Mouse (Mus musculus) CH12.LX (cell line): ENCODE measurements around the gene Plod1. TPM values are rescaled to one million over a fixed set of nuclear protein-coding genes. Genes with fewer than 3 reads are reported as not detected.

Experiments used
- DNase-seq: peaks from one replicate; pipeline ENCODE4 v3.0.0-alpha.2; 2013; ENCODE audit errors: extremely low read depth
- H3K27ac ChIP-seq: 2 replicates; pipeline ENCODE4 v1.5.1; 2012; ENCODE audit warnings: low read depth, mild to moderate bottlenecking, control low read depth, moderate library complexity; ENCODE audit not compliant: insufficient read depth
- H3K27me3 ChIP-seq: replicated peaks from 2 replicates; pipeline ENCODE3; 2012; ENCODE audit warnings: inconsistent platforms
- H3K36me3 ChIP-seq, 2 experiments: replicated peaks in 1 of 2; 2 replicates each; pipeline versions ENCODE3 to v1.6.1; 2012; ENCODE audit warnings: inconsistent platforms in 1 of 2, low read length in 1 of 2, mild to moderate bottlenecking in 1 of 2, mixed read lengths in 1 of 2, moderate library complexity in 1 of 2; ENCODE audit not compliant: control insufficient read depth in 1 of 2, insufficient read depth in 1 of 2
- H3K4me1 ChIP-seq, 2 experiments: 2 replicates each; pipeline ENCODE4 v1.6.1; 2012; ENCODE audit warnings: inconsistent platforms in 1 of 2, moderate library complexity in 1 of 2; ENCODE audit not compliant: insufficient read depth in 2 of 2, control insufficient read depth in 1 of 2
- H3K4me2 ChIP-seq: 2 replicates; pipeline ENCODE4 v1.6.1; 2012; ENCODE audit warnings: low read depth, mild to moderate bottlenecking, control low read depth; ENCODE audit not compliant: poor library complexity, insufficient read depth, severe bottlenecking
- H3K4me3 ChIP-seq, 3 experiments: fragments of 150-350 bp in 1 of 3; sonication (generic) in 1 of 3; replicated peaks in 1 of 3; 2 replicates each; pipeline versions ENCODE3 to v1.5.1; 2011 to 2012; ENCODE audit warnings: low read depth in 2 of 3, low read length in 2 of 3, mild to moderate bottlenecking in 2 of 3, moderate library complexity in 2 of 3, control low read depth in 1 of 3, improper control_type of control experiment in 1 of 3, inconsistent platforms in 1 of 3, mixed read lengths in 1 of 3; ENCODE audit not compliant: poor library complexity in 1 of 3
- H3K79me2 ChIP-seq: replicated peaks from 2 replicates; pipeline ENCODE4 v1.6.1; 2012; ENCODE audit warnings: mild to moderate bottlenecking, moderate library complexity; ENCODE audit not compliant: control insufficient read depth, poor library complexity, insufficient read depth, severe bottlenecking; ENCODE audit errors: extremely low read depth
- H3K9ac ChIP-seq: 2 replicates; pipeline ENCODE4 v1.6.1; 2012; ENCODE audit warnings: low read depth, mild to moderate bottlenecking, control low read depth, moderate library complexity; ENCODE audit not compliant: insufficient read depth
- H3K9me3 ChIP-seq: replicated peaks from 2 replicates; pipeline ENCODE3; 2012; ENCODE audit warnings: low read length, inconsistent platforms, mixed read lengths
- CHD1 ChIP-seq: IDR thresholded peaks from 2 replicates; pipeline ENCODE4 v1.6.1; 2012; ENCODE audit warnings: low read depth, low read length, improper control_type of control experiment, inconsistent platforms
- CHD2 ChIP-seq: IDR thresholded peaks from 2 replicates; pipeline ENCODE4 v1.6.1; 2011; ENCODE audit warnings: low read length, improper control_type of control experiment
- CTCF ChIP-seq, 2 experiments: IDR thresholded peaks in 1 of 2; conservative IDR thresholded peaks in 1 of 2; 2 replicates each; pipeline ENCODE4 v1.5.1; 2011 to 2012; ENCODE audit warnings: low read depth in 2 of 2, low read length in 2 of 2, improper control_type of control experiment in 1 of 2, inconsistent platforms in 1 of 2, mild to moderate bottlenecking in 1 of 2, moderate library complexity in 1 of 2
- E2F4 ChIP-seq: IDR thresholded peaks from 2 replicates; pipeline ENCODE4 v1.6.1; 2011; ENCODE audit warnings: low read depth, low read length, improper control_type of control experiment; ENCODE audit not compliant: insufficient replicate concordance
- ETS1 ChIP-seq: conservative IDR thresholded peaks from 2 replicates; pipeline ENCODE4 v1.6.1; 2012; ENCODE audit warnings: low read depth, mild to moderate bottlenecking, inconsistent platforms, low read length, improper control_type of control experiment, moderate library complexity
- GABPA ChIP-seq: IDR thresholded peaks from 2 replicates; pipeline ENCODE4 v1.6.1; 2012; ENCODE audit warnings: low read depth, low read length, improper control_type of control experiment, inconsistent platforms; ENCODE audit not compliant: insufficient replicate concordance
- HCFC1 ChIP-seq: IDR thresholded peaks from 2 replicates; pipeline ENCODE4 v1.6.1; 2012; ENCODE audit warnings: low read depth, mild to moderate bottlenecking, inconsistent platforms, low read length, improper control_type of control experiment
- JUN ChIP-seq: IDR thresholded peaks from 2 replicates; pipeline ENCODE4 v1.6.1; 2011; ENCODE audit warnings: low read depth, mild to moderate bottlenecking, low read length, improper control_type of control experiment, moderate library complexity; ENCODE audit not compliant: insufficient read depth
- JUND ChIP-seq: conservative IDR thresholded peaks from 2 replicates; pipeline ENCODE4 v1.6.1; 2011; ENCODE audit warnings: low read depth, low read length, improper control_type of control experiment
- KAT2A ChIP-seq: IDR thresholded peaks from 2 replicates; pipeline ENCODE4 v1.6.1; 2012; ENCODE audit warnings: low read length, improper control_type of control experiment, inconsistent platforms; ENCODE audit not compliant: insufficient replicate concordance
- MAFK ChIP-seq: IDR thresholded peaks from 2 replicates; pipeline ENCODE4 v1.6.1; 2011; ENCODE audit warnings: low read length, improper control_type of control experiment; ENCODE audit not compliant: insufficient replicate concordance
- MAZ ChIP-seq: IDR thresholded peaks from 2 replicates; pipeline ENCODE4 v1.6.1; 2012; ENCODE audit warnings: low read depth, mild to moderate bottlenecking, inconsistent platforms, low read length, improper control_type of control experiment, moderate library complexity
- MXI1 ChIP-seq: IDR thresholded peaks from 2 replicates; pipeline ENCODE4 v1.6.1; 2011; ENCODE audit warnings: mild to moderate bottlenecking, low read depth, low read length, improper control_type of control experiment
- MYC ChIP-seq: IDR thresholded peaks from 2 replicates; pipeline ENCODE4 v1.6.1; 2011; ENCODE audit warnings: low read depth, mild to moderate bottlenecking, improper control_type of control experiment, low read length
- NELFE ChIP-seq: IDR thresholded peaks from 2 replicates; pipeline ENCODE4 v1.6.1; 2011; ENCODE audit warnings: low read depth, low read length, improper control_type of control experiment
- NRF1 ChIP-seq: IDR thresholded peaks from 2 replicates; pipeline ENCODE4 v1.6.1; 2014; ENCODE audit warnings: low read depth, mild to moderate bottlenecking, inconsistent platforms, low read length, improper control_type of control experiment, moderate library complexity
- PAX5 ChIP-seq: IDR thresholded peaks from 2 replicates; pipeline ENCODE4 v1.6.1; 2012; ENCODE audit warnings: low read length, inconsistent platforms, mixed read lengths
- POLR2A ChIP-seq: IDR thresholded peaks from 2 replicates; pipeline ENCODE4 v1.6.1; 2011; ENCODE audit warnings: low read depth, mild to moderate bottlenecking, improper control_type of control experiment, low read length
- RAD21 ChIP-seq: IDR thresholded peaks from 2 replicates; pipeline ENCODE4 v1.6.1; 2011; ENCODE audit warnings: low read depth, mild to moderate bottlenecking, low read length, improper control_type of control experiment, moderate library complexity
- TBP ChIP-seq: conservative IDR thresholded peaks from 2 replicates; pipeline ENCODE4 v1.6.1; 2011; ENCODE audit warnings: low read depth, low read length, improper control_type of control experiment
- TCF12 ChIP-seq: IDR thresholded peaks from 2 replicates; pipeline ENCODE4 v1.6.1; 2014; ENCODE audit warnings: low read depth, mild to moderate bottlenecking, inconsistent platforms, low read length, improper control_type of control experiment
- USF2 ChIP-seq: conservative IDR thresholded peaks from 2 replicates; pipeline ENCODE4 v1.6.1; 2011; ENCODE audit warnings: low read depth, low read length, improper control_type of control experiment
- ZC3H11A ChIP-seq: IDR thresholded peaks from 2 replicates; pipeline ENCODE4 v1.6.1; 2012; ENCODE audit warnings: low read depth, mild to moderate bottlenecking, inconsistent platforms, low read length, improper control_type of control experiment
- ZKSCAN1 ChIP-seq: IDR thresholded peaks from 2 replicates; pipeline ENCODE4 v1.6.1; 2012; ENCODE audit warnings: low read depth, inconsistent platforms, low read length, improper control_type of control experiment, borderline replicate concordance
- ZMIZ1 ChIP-seq: IDR thresholded peaks from 2 replicates; pipeline ENCODE4 v1.6.1; 2012; ENCODE audit warnings: low read depth, mild to moderate bottlenecking, inconsistent platforms, low read length, improper control_type of control experiment
- dilution Hi-C: fragments of 300-500 bp; cut with MboI; formaldehyde crosslinking; loops from 2 replicates; pipeline ENCODE4 v1.14.3; 2020; ENCODE audit warnings: low sequenced_read_pairs; ENCODE audit not compliant: extremely low pct_unique_long_range_greater_than_20kb, extremely low pct_ligation_motif_present
- in situ Hi-C: fragments of 300-500 bp; cut with MboI; formaldehyde crosslinking; loops from 3 replicates; pipeline ENCODE4 v1.14.3; 2019; ENCODE audit warnings: low sequenced_read_pairs, low pct_ligation_motif_present, low pct_unique_long_range_greater_than_20kb, mixed read lengths
- polyA plus RNA-seq: library from polyadenylated mRNA; unstranded; fragments of >175 nt; gene quantifications from 2 replicates; pipeline ENCODE4 v1.2.1, GENCODE M21; 2012; ENCODE audit warnings: low read depth; ENCODE audit not compliant: insufficient read length
- total RNA-seq, 2 experiments: library from RNA; depleted of rRNA; stranded (reverse); fragments of 300-350 nt in 1 of 2; fragments of >200 nt in 1 of 2; gene quantifications; 2 replicates each; pipeline ENCODE4 v1.2.3; 2012 to 2014

Plod1 gene
- total and polyA plus RNA-seq, 3 experiments: 0.30 to 6.5 (median 1.9) TPM

DNA sequence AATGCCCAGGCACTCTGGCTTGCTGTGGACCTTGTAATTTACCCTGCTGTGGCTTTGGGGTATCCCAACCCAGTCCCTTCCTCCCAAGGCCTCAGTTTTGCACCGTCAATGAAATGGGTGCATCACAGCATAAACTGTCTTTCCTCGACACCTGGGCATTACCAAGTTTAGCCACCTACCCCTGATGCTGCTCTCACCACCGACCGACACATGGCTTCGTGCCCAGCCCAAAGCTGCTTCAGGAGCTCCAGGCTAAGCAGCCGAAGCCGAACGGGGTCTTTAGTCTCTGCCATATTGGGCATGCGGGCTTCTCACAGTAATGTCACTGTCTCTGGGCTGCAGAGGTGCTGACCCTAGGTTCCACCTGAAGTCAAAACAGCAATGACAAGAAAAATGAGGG lies 70.5 kb downstream of the Plod1 start:
- Histone ChIP-seq H3K4me2 (no peak overlapping the region), H3K36me3 (peaks cover 42 to 57% of the 10 kb centered on the region in 2 experiments), H3K27me3 (no peaks in the 10 kb centered on the region), H3K79me2 (peaks cover 25% of the 10 kb centered on the region), H3K9ac (no peak overlapping the region), H3K4me1 (peaks cover 0 to 28% of the 10 kb centered on the region in 2 experiments; a peak in 2 of 4 replicates), H3K4me3 (no peak overlapping the region), H3K27ac (no peak overlapping the region), H3K9me3 (no peaks in the 10 kb centered on the region)
- TF ChIP-seq KAT2A (no peak), JUN (no peak), CTCF (conservative IDR thresholded peaks at IDR 0.05 in 1 of 2, IDR thresholded peaks at IDR 0.05 in 1 of 2; ENCODE audit: low read depth in 2 of 2, low read length in 2 of 2) (no peak), ETS1 (no peak), TBP (no peak), NELFE (no peak), MAZ (no peak), NRF1 (no peak), MYC (no peak), E2F4 (no peak), JUND (no peak), MAFK (no peak), POLR2A (no peak)
- DNase-seq: no peak
- dilution Hi-C loops (no loop called here), in situ Hi-C loops (no loop called here)

GRCm38 (mm10) chr4:147865651-147866050 lies 70.9 kb downstream of the Plod1 start:
- H3K27me3 ChIP-seq: no peaks in the 10 kb centered on the region
- no peak for DNase-seq
- H3K4me2 ChIP-seq: no peak overlapping the region
- H3K79me2 ChIP-seq: peaks cover 25% of the 10 kb centered on the region
- no peak overlapping the region for H3K4me3 ChIP-seq
- TF ChIP-seq ZKSCAN1: no peak
- no peak for TF ChIP-seq CHD2
- no peak for TF ChIP-seq ZMIZ1
- TF ChIP-seq HCFC1: no peak
- no peak for TF ChIP-seq MXI1
- no peak for TF ChIP-seq CTCF (conservative IDR thresholded peaks at IDR 0.05 in 1 of 2, IDR thresholded peaks at IDR 0.05 in 1 of 2; ENCODE audit: low read depth in 2 of 2, low read length in 2 of 2)
- no peak for TF ChIP-seq CHD1
- no peak for TF ChIP-seq POLR2A
- no peak for TF ChIP-seq USF2
- no peak for TF ChIP-seq RAD21
- no peak for TF ChIP-seq MAZ
- TF ChIP-seq TCF12: no peak
- TF ChIP-seq ZC3H11A: no peak
- TF ChIP-seq E2F4: no peak
- TF ChIP-seq NELFE: no peak
- no peak for TF ChIP-seq PAX5
- no peak for TF ChIP-seq GABPA
- no peak for TF ChIP-seq JUND
- no peak for TF ChIP-seq ETS1
- peaks cover 0 to 28% of the 10 kb centered on the region in 2 experiments; a peak in 2 of 4 replicates for H3K4me1 ChIP-seq
- in situ Hi-C loops (no loop called here), dilution Hi-C loops (no loop called here)
- no peak overlapping the region for H3K27ac ChIP-seq
- no peak overlapping the region for H3K9ac ChIP-seq
- no peaks in the 10 kb centered on the region for H3K9me3 ChIP-seq
- H3K36me3 ChIP-seq: peaks cover 46 to 60% of the 10 kb centered on the region in 2 experiments
